Mouse (Mus musculus) ovary, adult 18-20 months (tissue): ENCODE data around the gene Pigq.

Experiments
- DNase-seq: peaks from one replicate; pipeline ENCODE4 v3.0.0; 2022; ENCODE audit warnings: low spot score, mixed read lengths

Gene Pigq

GRCm38 (mm10) chr17:25919786-25920642 lies 24.7 kb downstream of the Pigq start:
- peak; percentile 100 for DNase-seq

GRCm38 (mm10) chr17:25919144-25919785 lies 25.5 kb downstream of the Pigq start, which contains the start of gene Rab40c:
Gene Rab40c, minus strand, starts transcription at chr17:25919727.
- no peak for DNase-seq

GRCm38 (mm10) chr17:25918037-25918750 lies 26.5 kb downstream of the Pigq start:
- no peak for DNase-seq

- peak; percentile 33 for DNase-seq
Observed at GRCm38 (mm10) chr17:25916931-25917647, 27.6 kb downstream of the Pigq start.

- no peak for DNase-seq
Observed at GRCm38 (mm10) chr17:25914295-25914694, 30.4 kb downstream of the Pigq start.

- no peak for DNase-seq
Observed at GRCm38 (mm10) chr17:25913877-25914275, 30.9 kb downstream of the Pigq start.

GRCm38 (mm10) chr17:25913186-25913876 lies 31.4 kb downstream of the Pigq start:
- peak; percentile 23 for DNase-seq

- peak; percentile 33 for DNase-seq
Observed at GRCm38 (mm10) chr17:25911816-25912215, 32.9 kb downstream of the Pigq start.

GRCm38 (mm10) chr17:25907640-25908039 lies 37.1 kb downstream of the Pigq start:
- no peak for DNase-seq

GRCm38 (mm10) chr17:25903061-25903460 lies 41.7 kb downstream of the Pigq start:
- no peak for DNase-seq

- no peak for DNase-seq
Observed at GRCm38 (mm10) chr17:25900193-25900592, 44.5 kb downstream of the Pigq start.

- no peak for DNase-seq
Observed at GRCm38 (mm10) chr17:25895891-25896290, 48.8 kb downstream of the Pigq start.

- no peak for DNase-seq
Observed at GRCm38 (mm10) chr17:25895415-25895814, 49.3 kb downstream of the Pigq start.

- DNase-seq = no peak
Observed at GRCm38 (mm10) chr17:25893975-25894617, 50.6 kb downstream of the Pigq start.

- DNase-seq = no peak
Observed at GRCm38 (mm10) chr17:25888837-25889236, 55.9 kb downstream of the Pigq start.

- DNase-seq = no peak
Observed at GRCm38 (mm10) chr17:25887467-25887866, 57.3 kb downstream of the Pigq start.

- DNase-seq = no peak
Observed at GRCm38 (mm10) chr17:25886806-25887205, 57.9 kb downstream of the Pigq start.

- no peak for DNase-seq
Observed at GRCm38 (mm10) chr17:25885636-25886035, 59.1 kb downstream of the Pigq start.

- DNase-seq = no peak
Observed at GRCm38 (mm10) chr17:25883824-25884223, 60.9 kb downstream of the Pigq start.

GRCm38 (mm10) chr17:25883268-25883667 lies 61.5 kb downstream of the Pigq start:
- DNase-seq = no peak

GRCm38 (mm10) chr17:25882306-25882705 lies 62.4 kb downstream of the Pigq start:
- DNase-seq = no peak
